Mouse (Mus musculus): ENCODE measurements at regions not wholly inside any gene's neighbourhood (a gene's known extent, or its start where the extent isn't known, plus 50 kb on each side); places are given as distances from the start of the nearest gene placed in this dataset.
"Not testable (repeated sequence)": the region's sequence is repeated elsewhere in the genome, so short reads cannot be mapped to it uniquely, and the experiment has no call there.

- peak overlapping the region; percentile 70 for H3K27ac ChIP-seq (ENCODE audit: low read length)
- 6% methylated on average over 2 of the region's 2 CpGs for WGBS
- H3K36me3 ChIP-seq (ENCODE audit: insufficient read depth, low read length): no peaks in the 10 kb centered on the region
- H3K9ac ChIP-seq (replicated peaks; ENCODE audit: low read length): no peak overlapping the region
- H3K9me3 ChIP-seq (ENCODE audit: low read length): no peaks in the 10 kb centered on the region
- peak; percentile 90 for ATAC-seq (ENCODE audit: low FRiP score, low TSS enrichment)
- H3K27me3 ChIP-seq (ENCODE audit: insufficient read depth, low read length): no peaks in the 10 kb centered on the region
- H3K4me3 ChIP-seq (ENCODE audit: low read length): no peak overlapping the region
- no peak overlapping the region for H3K4me2 ChIP-seq (replicated peaks; ENCODE audit: low read depth, low read length)
- peaks cover 32% of the 10 kb centered on the region for H3K4me1 ChIP-seq (ENCODE audit: insufficient read depth, low read length)
Measured at GRCm38 (mm10) chr10:111600677-111601099, 94.6 kb downstream of the Phlda1 start.

- 89% methylated on average over 1 of the region's 1 CpGs for WGBS
Measured at GRCm38 (mm10) chr10:111603166-111603565, 97.1 kb downstream of the Phlda1 start.

GRCm38 (mm10) chr10:111607381-111607780 is 101.3 kb downstream of the Phlda1 start:
- not testable (repeated sequence) for H3K27ac ChIP-seq (ENCODE audit: low read length); H3K9me3 ChIP-seq (ENCODE audit: low read length); ATAC-seq (ENCODE audit: low FRiP score, low TSS enrichment); H3K4me2 ChIP-seq (replicated peaks; ENCODE audit: low read depth, low read length); H3K27me3 ChIP-seq (ENCODE audit: insufficient read depth, low read length); H3K9ac ChIP-seq (replicated peaks; ENCODE audit: low read length); H3K4me1 ChIP-seq (ENCODE audit: insufficient read depth, low read length); H3K36me3 ChIP-seq (ENCODE audit: insufficient read depth, low read length); H3K4me3 ChIP-seq (ENCODE audit: low read length)
- WGBS: 71% methylated on average over 2 of the region's 2 CpGs

More at GRCm38 (mm10) chr10:111603166-111603565, 97.1 kb downstream of the Phlda1 start:
- Histone ChIP-seq H3K27ac (ENCODE audit: low read length) (no peak overlapping the region), H3K4me2 (replicated peaks; ENCODE audit: low read depth, low read length) (no peak overlapping the region), H3K36me3 (ENCODE audit: insufficient read depth, low read length) (no peaks in the 10 kb centered on the region), H3K27me3 (ENCODE audit: insufficient read depth, low read length) (no peaks in the 10 kb centered on the region), H3K9ac (replicated peaks; ENCODE audit: low read length) (no peak overlapping the region), H3K4me1 (ENCODE audit: insufficient read depth, low read length) (peaks cover 21% of the 10 kb centered on the region), H3K9me3 (ENCODE audit: low read length) (no peaks in the 10 kb centered on the region), H3K4me3 (ENCODE audit: low read length) (no peak overlapping the region)
- no peak for ATAC-seq (ENCODE audit: low FRiP score, low TSS enrichment)

- Histone ChIP-seq H3K27ac (ENCODE audit: low read length) (no peak overlapping the region), H3K36me3 (ENCODE audit: insufficient read depth, low read length) (no peaks in the 10 kb centered on the region), H3K4me2 (replicated peaks; ENCODE audit: low read depth, low read length) (no peak overlapping the region), H3K4me1 (ENCODE audit: insufficient read depth, low read length) (no peaks in the 10 kb centered on the region), H3K9ac (replicated peaks; ENCODE audit: low read length) (no peak overlapping the region), H3K9me3 (ENCODE audit: low read length) (no peaks in the 10 kb centered on the region), H3K4me3 (ENCODE audit: low read length) (no peak overlapping the region), H3K27me3 (ENCODE audit: insufficient read depth, low read length) (no peaks in the 10 kb centered on the region)
- 74% methylated on average over 9 of the region's 9 CpGs for WGBS
- ATAC-seq (ENCODE audit: low FRiP score, low TSS enrichment): no peak
Measured at GRCm38 (mm10) chr10:111608385-111609093, 102.5 kb downstream of the Phlda1 start.

GRCm38 (mm10) chr10:111609889-111610288 is 103.8 kb downstream of the Phlda1 start:
- Histone ChIP-seq H3K4me3 (ENCODE audit: low read length) (no peak overlapping the region), H3K9ac (replicated peaks; ENCODE audit: low read length) (no peak overlapping the region), H3K9me3 (ENCODE audit: low read length) (no peaks in the 10 kb centered on the region), H3K4me1 (ENCODE audit: insufficient read depth, low read length) (no peaks in the 10 kb centered on the region), H3K36me3 (ENCODE audit: insufficient read depth, low read length) (no peaks in the 10 kb centered on the region), H3K27ac (ENCODE audit: low read length) (no peak overlapping the region), H3K4me2 (replicated peaks; ENCODE audit: low read depth, low read length) (no peak overlapping the region), H3K27me3 (ENCODE audit: insufficient read depth, low read length) (no peaks in the 10 kb centered on the region)
- WGBS: 97% methylated on average over 2 of the region's 2 CpGs
- ATAC-seq (ENCODE audit: low FRiP score, low TSS enrichment): no peak

GRCm38 (mm10) chr10:111619627-111620270 is 113.7 kb downstream of the Phlda1 start:
- Histone ChIP-seq H3K27ac (ENCODE audit: low read length) (no peak overlapping the region), H3K27me3 (ENCODE audit: insufficient read depth, low read length) (no peaks in the 10 kb centered on the region), H3K9me3 (ENCODE audit: low read length) (no peaks in the 10 kb centered on the region), H3K36me3 (ENCODE audit: insufficient read depth, low read length) (no peaks in the 10 kb centered on the region), H3K9ac (replicated peaks; ENCODE audit: low read length) (no peak overlapping the region), H3K4me2 (replicated peaks; ENCODE audit: low read depth, low read length) (no peak overlapping the region), H3K4me1 (ENCODE audit: insufficient read depth, low read length) (no peaks in the 10 kb centered on the region), H3K4me3 (ENCODE audit: low read length) (no peak overlapping the region)
- no peak for ATAC-seq (ENCODE audit: low FRiP score, low TSS enrichment)
- WGBS: 79% methylated on average over 9 of the region's 11 CpGs

GRCm38 (mm10) chr10:111620927-111621676 is 115.0 kb downstream of the Phlda1 start:
- no peaks in the 10 kb centered on the region for H3K27me3 ChIP-seq (ENCODE audit: insufficient read depth, low read length)
- 74% methylated on average over 11 of the region's 11 CpGs for WGBS

GRCm38 (mm10) chr10:111622789-111623188 is 116.7 kb downstream of the Phlda1 start:
- no peak overlapping the region for H3K4me2 ChIP-seq (replicated peaks; ENCODE audit: low read depth, low read length)
- no peak for ATAC-seq (ENCODE audit: low FRiP score, low TSS enrichment)
- WGBS: 29% methylated on average over 4 of the region's 4 CpGs

More at GRCm38 (mm10) chr10:111620927-111621676, 115.0 kb downstream of the Phlda1 start:
- Histone ChIP-seq H3K4me3 (ENCODE audit: low read length) (no peak overlapping the region), H3K9me3 (ENCODE audit: low read length) (no peaks in the 10 kb centered on the region), H3K27ac (ENCODE audit: low read length) (no peak overlapping the region), H3K36me3 (ENCODE audit: insufficient read depth, low read length) (no peaks in the 10 kb centered on the region), H3K4me1 (ENCODE audit: insufficient read depth, low read length) (no peaks in the 10 kb centered on the region), H3K4me2 (replicated peaks; ENCODE audit: low read depth, low read length) (no peak overlapping the region), H3K9ac (replicated peaks; ENCODE audit: low read length) (no peak overlapping the region)
- ATAC-seq (ENCODE audit: low FRiP score, low TSS enrichment): no peak

GRCm38 (mm10) chr10:111624021-111624420 is 117.9 kb downstream of the Phlda1 start:
- H3K27me3 ChIP-seq (ENCODE audit: insufficient read depth, low read length): no peaks in the 10 kb centered on the region
- 54% methylated on average over 2 of the region's 2 CpGs for WGBS
- H3K4me1 ChIP-seq (ENCODE audit: insufficient read depth, low read length): no peaks in the 10 kb centered on the region
- no peak overlapping the region for H3K27ac ChIP-seq (ENCODE audit: low read length)
- no peaks in the 10 kb centered on the region for H3K36me3 ChIP-seq (ENCODE audit: insufficient read depth, low read length)
- no peaks in the 10 kb centered on the region for H3K9me3 ChIP-seq (ENCODE audit: low read length)
- ATAC-seq (ENCODE audit: low FRiP score, low TSS enrichment): no peak
- no peak overlapping the region for H3K9ac ChIP-seq (replicated peaks; ENCODE audit: low read length)
- no peak overlapping the region for H3K4me3 ChIP-seq (ENCODE audit: low read length)
- no peak overlapping the region for H3K4me2 ChIP-seq (replicated peaks; ENCODE audit: low read depth, low read length)

More at GRCm38 (mm10) chr10:111622789-111623188, 116.7 kb downstream of the Phlda1 start:
- Histone ChIP-seq H3K9ac (replicated peaks; ENCODE audit: low read length) (no peak overlapping the region), H3K9me3 (ENCODE audit: low read length) (no peaks in the 10 kb centered on the region), H3K4me1 (ENCODE audit: insufficient read depth, low read length) (no peaks in the 10 kb centered on the region), H3K36me3 (ENCODE audit: insufficient read depth, low read length) (no peaks in the 10 kb centered on the region), H3K27me3 (ENCODE audit: insufficient read depth, low read length) (no peaks in the 10 kb centered on the region), H3K27ac (ENCODE audit: low read length) (no peak overlapping the region), H3K4me3 (ENCODE audit: low read length) (no peak overlapping the region)

Data from kidney, embryonic 16.5 days (tissue).